Mouse (Mus musculus) cerebral cortex, adult 2 months (tissue): ENCODE data around the gene Skap1.

Experiments used
- WGBS: fragments of 180-500 bp; shearing (Covaris S2); methylation state at CpG from one replicate; pipeline ENCODE4 v1.1.7; 2018; 5-methylcytosine and 5-hydroxymethylcytosine counted together

Skap1 gene

DNA sequence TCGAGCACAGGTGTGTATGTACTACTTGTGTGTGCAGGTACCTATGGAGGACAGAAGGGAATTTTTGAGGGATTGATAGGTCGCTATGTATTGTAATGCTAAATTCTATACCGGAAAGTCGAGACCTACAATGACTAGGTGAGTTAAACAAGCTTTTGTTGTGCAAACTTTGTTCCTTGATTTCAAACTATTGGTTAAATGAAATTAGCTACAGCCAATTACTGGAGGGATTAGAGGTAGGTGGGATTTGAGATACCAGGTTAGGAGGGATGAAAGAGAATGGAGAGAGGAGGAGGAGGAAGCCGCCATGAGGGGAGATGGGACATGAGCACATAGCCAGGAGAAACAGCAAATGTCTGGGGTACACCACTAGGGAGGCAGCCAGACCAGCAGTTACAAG, 315.9 kb downstream of the Skap1 start:
- 79% methylated on average over 5 of the region's 5 CpGs for WGBS

DNA sequence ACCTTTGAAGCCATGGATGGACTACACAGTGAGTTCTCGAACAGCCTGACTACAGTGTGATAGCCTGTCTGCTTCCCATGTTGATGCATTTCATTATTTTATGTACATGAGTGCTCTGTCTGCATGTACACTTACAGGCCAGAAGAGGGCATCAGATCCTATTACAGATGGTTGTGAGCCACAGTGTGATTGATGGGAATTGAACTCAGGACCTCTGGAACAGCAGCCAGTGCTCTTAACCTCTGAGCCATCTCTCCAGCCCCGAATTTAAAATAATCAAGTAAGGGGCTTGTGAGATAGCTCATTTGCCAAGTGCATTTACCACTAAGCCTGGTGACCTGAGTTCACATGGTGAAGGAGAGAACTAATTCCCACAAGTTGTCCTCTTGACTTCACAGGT, 317.0 kb downstream of the Skap1 start:
- WGBS, result 77% methylated on average over 2 of the region's 2 CpGs

DNA sequence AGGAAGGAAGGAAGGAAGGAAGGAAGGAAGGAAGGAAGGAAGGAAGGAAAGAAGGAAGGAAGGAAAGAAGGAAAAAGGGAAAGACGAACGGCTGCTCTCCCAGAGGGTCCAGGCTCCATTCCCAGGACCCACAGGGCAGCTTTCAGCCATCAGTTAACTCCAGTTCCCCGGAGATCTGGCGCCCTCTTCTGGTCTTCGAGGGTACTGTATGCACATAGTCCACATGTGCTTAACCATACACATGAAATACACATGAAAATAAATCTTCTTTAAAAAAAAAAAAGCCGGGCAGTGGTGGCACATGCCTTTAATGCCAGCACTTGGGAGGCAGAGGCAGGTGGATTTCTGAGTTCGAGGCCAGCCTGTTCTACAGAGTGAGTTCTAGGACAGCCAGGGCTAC, 320.5 kb downstream of the Skap1 start:
- 13% methylated on average over 7 of the region's 7 CpGs for WGBS

DNA sequence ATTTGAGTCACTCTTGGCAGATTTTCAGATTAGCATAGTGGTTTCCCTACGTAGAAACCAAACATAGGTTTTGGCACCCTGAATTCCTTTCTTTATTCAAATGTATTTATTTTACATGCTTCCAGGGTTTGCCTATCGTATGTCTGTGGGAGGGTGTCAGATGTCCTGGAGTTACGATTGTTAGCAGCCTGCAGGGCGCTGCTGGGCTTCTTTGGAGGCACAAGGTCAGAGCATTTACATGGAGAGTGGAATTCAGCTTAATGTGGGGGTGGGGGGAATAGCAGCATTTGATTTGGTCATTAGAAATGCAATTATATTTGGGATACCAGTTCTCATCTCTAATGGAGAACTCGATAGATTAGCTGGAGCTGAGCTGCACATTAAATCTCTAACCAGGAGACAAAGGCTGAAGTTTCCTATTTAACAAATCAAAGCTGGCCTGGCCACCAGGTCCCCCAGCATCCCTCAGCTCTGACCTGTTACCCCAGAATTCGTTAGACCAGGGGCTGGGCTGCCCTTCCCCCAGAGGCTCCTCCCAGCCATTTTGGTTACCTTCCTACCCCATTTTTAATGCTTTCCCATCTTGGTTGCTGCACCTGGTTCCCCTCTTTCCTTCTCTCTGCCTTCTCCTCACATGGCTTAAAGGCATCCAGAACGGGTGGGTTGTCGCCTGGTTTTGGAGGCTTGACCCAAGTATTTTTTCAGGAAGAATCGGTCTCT, 322.5 kb downstream of the Skap1 start:
- 48% methylated on average over 9 of the region's 9 CpGs for WGBS

DNA sequence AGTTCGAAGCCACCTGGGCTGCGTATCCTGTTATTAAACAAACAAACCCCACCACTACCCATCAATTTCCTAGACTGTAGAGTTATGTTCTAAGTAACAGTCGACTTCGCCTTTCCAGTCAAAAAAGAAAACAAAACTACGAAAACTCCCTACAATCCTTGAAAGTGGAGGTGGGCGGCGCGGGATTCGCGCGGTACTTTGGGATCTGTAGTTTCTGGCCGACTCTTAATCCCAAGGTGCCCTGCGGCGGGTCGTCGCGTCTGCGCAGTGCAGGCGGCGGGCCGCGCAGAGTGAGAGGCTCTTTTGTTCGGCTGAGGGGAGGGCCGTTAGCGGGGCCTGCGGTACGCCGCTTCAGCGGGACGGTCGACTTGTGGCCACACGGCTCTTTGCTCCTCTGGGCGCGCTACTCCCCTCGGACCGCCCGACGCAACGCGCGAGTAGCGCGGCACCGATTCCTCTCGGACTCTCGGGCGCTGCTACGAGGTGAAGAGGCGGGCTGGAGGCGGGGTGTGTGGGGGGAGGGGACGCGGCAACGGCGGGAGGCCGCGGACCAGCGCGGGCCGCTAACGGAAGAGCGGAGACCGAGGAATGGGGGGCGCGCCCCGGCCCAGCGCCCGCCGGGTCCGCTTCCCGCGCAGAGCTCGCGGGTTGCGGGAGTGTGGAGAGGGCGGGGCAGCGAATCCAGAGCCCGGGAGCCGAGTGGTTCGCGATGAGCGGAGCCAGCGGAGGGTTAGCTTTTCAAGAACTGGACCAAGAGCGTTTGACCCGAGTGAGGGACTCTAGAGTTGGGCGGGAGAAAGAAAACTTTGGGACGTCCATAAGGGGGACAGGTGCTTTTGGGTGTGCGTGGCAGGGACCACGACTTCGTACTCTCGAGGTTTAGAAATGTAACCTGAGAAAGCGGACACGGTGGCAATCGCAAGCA, 324.7 kb downstream of the Skap1 start, which contains the start of gene Cbx1:
Cbx1 (plus strand) TSS at position 257 of the 925 bp plus-strand sequence.
- WGBS, result 1% methylated on average over 93 of the region's 93 CpGs

DNA sequence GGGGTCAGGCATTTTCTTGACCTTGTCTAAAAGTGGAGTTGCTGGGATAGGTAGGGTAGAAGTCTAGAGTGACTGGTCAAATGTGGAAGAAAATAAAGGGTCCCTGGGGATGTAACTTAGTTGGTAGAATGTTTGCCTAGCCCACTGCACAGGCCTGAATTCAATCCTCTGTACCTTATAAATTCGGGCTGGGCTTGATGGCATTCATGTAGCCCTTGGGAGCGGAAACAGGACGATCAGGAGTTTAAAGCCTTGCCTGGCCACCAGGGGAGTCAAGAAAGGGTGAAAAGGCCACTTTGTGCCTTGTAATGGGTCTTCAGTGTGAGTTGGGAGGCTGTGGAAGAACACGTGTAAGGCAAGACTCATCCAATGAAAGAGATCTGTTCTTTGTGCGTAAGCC, 325.6 kb downstream of the Skap1 start:
- 12% methylated on average over 5 of the region's 5 CpGs for WGBS

DNA sequence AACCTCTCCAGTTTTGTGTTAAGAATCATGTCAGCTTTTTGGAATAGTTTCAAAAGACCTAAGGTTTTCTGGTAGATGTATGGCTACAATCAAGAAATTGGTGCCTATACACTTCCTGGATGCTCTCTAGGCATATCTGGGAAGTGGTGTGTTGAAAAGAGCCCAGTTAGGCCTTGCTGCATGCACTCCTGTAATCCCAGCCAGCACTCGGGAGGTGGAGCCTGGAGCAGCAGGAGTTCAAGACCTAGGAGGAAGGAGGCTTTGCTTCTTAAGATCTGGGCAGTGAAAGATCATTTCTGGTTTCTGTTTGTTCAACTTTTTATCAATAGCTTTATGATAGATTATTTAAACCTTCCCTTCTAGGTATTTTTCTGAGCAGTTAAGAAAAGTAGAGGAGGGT, 326.3 kb downstream of the Skap1 start:
- 23% methylated on average over 1 of the region's 1 CpGs for WGBS

DNA sequence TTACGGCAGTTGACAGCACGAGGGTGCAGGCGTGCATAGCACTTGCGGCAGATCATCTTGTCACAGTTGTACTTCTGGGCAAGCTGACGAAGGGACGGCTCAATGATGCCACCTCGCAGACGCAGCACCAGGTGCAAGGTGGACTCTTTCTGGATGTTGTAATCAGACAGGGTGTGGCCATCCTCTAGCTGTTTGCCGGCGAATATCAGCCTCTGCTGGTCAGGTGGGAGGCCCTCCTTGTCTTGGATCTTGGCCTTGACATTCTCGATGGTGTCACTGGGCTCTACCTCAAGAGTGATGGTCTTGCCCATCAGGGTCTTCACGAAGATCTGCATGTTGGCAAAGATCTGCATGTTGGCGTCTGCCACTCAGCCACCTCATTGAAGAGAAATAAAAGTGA, 331.1 kb downstream of the Skap1 start:
- 97% methylated on average over 13 of the region's 13 CpGs for WGBS

DNA sequence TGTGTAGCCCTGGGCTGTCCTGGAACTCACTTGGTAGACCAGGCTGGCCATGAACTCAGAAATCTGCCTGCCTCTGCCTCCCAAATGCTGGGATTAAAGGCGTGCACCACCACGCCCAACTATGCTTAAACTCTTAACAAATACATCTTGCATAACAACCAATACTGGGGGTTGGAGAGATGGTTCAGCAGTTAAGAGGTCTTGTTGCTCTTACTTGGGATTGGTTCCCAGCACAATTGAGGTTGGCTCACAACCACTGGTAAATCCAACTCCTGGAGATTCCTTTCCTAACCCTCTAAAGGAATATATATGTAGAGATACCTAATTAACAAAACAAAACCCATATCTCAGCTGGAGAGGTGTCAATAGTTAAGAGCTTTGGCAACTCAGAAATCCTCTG, 331.7 kb downstream of the Skap1 start:
- WGBS, result 97% methylated on average over 2 of the region's 2 CpGs

DNA sequence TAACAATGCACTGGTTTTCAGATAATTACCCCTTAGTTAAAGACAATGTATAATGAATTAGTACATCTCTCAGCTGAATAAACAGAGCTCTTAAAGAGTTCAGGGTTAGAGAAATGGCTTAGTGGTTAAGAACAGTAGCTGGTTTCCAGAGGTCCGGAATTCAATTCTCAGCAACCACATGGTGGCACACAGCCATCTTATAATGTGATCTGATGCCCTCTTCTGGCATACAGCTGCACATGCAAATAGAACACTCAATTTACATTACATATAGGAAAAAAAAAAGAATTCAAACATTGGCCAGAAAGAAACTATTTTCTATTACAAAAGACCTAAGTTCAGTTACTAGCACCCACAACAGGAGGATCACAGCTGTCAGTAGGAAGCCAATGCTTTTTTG, 332.2 kb downstream of the Skap1 start:
- WGBS, result 29% methylated on average over 1 of the region's 1 CpGs

DNA sequence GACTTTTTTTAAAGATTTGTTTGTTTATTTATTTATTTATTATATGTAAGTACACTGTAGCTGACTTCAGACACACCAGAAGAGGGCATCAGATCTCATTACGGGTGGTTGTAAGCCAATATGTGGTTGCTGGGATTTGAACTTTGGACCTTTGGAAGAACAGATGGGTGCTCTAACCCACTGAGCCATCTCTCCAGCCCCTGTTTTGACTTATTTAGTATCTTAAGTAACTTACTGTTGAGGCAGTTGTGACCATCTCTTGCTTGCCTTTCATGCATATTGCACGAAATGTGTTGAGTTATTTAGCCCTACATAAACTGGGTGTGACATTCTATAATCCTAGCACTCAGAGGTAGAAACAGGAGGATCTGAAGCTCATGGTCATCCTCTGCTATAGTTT, 335.1 kb downstream of the Skap1 start:
- 88% methylated on average over 2 of the region's 2 CpGs for WGBS

DNA sequence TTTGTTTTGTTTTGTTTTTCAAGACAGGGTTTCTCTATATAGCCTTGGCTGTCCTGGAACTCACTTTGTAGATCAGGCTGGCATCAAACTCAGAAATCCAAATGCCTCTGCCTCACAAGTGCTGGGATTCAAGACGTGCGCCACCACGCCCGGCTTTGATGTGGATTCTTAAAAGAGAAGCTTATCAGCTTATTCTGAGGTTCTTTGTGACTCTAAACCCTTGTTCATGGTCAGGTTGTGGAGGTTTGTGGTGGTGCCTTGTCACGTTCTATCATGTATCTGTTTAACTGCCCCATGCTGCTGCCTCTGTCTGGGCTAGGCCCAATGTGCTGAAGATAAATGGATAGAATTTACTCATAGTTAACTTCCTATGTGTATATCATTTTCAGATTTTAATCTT, 341.2 kb downstream of the Skap1 start:
- 90% methylated on average over 5 of the region's 5 CpGs for WGBS

DNA sequence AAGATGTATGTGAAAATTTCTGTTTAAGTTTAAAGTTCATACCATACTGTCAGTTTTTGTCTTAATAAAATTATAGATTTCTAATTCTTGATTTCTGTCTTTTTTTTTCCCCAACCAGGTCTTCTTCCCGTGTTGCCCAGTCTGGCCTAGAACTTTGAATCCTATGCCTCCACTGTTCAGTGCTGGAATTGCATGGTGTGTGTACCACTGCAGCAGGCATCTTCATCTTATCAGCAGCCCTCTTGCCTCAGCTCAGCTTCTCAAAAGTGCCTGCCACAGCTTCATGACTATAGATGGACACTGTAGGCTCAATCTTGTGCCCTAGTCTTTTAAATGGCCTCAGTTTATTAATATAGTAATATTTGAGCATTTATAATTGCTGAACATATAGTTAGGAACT, 343.7 kb downstream of the Skap1 start:
- WGBS, result 20% methylated on average over 1 of the region's 1 CpGs
